Mouse (Mus musculus) layer of hippocampus, postnatal 25 days (tissue): ENCODE data around the gene Mpzl2. TPM values are rescaled to one million over a fixed set of nuclear protein-coding genes. Genes with fewer than 3 reads are reported as not detected.
"Not testable (repeated sequence)": the region's sequence is repeated elsewhere in the genome, so short reads cannot be mapped to it uniquely, and the experiment has no call there.

ENCODE experiments used
- DNase-seq, 2 experiments: peaks; one replicate each; pipeline ENCODE4 v3.0.0; 2022; ENCODE audit warnings: mixed read lengths in 2 of 2, low spot score in 1 of 2; ENCODE audit errors: extremely low spot score in 1 of 2
- total RNA-seq, 2 experiments: library from RNA; stranded (reverse); gene quantifications; 2 replicates each; pipeline ENCODE4 v1.2.3; 2021

The Mpzl2 gene
- total RNA-seq, 2 experiments from 2014 or later, result 0.75 to 0.79 TPM

DNA sequence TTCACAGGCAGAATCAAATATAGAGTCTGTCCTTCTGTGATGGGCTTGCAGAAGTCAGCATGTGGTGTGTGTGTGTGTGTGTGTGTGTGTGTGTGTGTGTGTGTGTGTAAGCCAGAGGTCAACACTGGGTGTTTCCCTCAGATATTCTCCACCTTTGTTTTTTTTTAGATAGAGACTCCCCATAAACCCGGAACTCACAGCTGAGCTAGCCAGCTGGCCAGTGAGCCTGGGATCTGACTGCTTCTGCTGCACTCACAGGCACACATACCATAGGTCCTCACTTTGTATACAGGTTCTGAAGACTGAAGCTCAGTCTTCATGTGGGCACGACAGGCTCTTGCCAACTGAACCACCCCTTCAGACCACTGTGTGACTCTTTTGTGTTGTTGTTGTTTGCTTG is 7.3 kb upstream of the Mpzl2 start:
- DNase-seq, result no peak

DNA sequence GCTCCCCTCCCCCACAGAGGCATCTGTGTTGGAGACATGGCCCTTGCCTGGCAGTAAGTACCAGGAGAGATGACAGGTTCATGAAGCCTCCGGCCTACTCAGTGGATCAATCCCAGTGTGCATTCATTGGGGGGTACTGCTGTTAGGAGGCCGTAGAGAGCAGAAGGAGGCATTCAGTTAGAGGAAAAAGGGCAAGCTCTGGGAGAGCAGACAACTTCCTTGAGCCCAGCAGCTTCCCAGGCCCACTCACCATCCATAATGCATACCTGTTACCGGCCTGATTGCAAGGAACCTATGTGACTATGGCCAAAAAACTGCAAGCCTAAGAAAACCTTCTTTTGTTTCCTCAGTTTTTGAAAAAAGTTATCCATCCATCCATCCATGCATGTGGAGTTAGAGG is 5.1 kb upstream of the Mpzl2 start:
- no peak for DNase-seq

GRCm38 (mm10) chr9:45037803-45038202 is 1.8 kb upstream of the Mpzl2 start:
- DNase-seq, result not testable (repeated sequence)

DNA sequence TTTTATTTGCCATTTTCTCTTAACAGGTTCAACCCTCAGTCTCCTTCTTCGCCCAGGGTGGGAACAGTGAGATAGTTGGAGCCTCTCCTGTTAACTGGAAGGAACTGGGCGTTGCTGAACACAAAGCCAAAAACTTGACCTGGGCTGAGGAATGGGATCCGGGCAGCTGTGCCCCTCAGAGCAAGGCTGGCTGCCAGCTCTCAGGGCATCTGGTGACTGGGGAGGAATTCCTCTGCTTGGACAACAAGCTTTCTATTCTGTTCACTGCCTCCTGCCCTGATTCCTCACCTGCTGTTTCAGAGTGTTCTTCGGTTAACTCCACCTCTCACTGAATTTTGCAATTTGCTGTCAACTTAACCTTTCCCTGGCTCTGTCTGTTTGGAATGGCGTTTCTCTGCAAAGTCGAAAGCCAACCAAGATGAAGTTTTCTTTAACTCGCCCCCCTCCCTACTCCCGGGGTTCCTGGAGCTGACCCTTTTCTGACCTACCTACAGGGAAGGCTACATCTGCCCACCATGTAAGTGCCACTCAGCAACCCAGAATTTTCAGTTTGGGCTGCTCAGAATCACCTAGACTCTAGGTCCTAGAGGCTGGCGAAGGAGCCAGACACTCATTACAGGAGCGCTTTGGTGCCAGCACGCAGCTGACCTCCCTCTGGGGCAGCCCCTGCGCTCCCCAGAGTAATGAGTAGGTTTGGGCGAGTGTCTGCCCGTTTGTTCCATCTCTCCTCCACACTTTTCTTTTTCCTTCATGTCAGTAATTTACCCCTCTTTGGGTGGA is 657 bp downstream of the Mpzl2 start:
- DNase-seq, result no peak

GRCm38 (mm10) chr9:45041131-45041838 is 1.7 kb downstream of the Mpzl2 start:
- DNase-seq, result no peak

DNA sequence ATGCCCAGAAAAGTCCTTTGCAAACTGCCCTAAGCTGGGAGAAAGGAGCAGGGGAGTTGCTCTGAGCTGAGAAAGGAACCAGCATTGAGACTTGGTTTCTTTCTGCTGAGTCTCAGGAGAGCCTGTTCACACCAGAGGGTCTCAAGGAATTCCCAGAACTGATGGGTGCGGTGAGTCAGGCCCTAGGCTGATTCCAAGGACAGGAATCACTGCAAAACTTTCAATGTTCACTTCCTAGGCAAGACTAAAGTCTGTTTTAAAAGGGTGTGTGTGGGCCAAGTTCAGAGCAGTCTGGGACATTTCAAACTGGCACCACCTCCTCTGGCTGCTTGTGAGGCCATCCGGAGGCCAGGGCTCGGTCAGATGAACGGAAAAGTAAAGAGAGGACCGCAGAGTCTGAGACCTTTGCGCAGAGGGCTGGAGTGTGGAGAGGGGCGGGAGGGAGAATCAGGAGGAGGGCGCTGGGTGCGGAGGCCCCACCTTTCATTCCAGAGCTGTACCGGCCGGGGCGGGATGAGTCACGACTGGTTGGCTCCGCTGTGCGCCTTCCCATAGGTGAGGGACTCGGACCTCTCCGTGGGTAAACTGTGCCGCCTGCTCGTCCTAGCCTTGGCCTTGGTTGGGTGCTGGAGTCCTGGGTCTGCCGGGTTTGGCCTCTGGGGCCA is 2.6 kb downstream of the Mpzl2 start:
- no peak for DNase-seq

DNA sequence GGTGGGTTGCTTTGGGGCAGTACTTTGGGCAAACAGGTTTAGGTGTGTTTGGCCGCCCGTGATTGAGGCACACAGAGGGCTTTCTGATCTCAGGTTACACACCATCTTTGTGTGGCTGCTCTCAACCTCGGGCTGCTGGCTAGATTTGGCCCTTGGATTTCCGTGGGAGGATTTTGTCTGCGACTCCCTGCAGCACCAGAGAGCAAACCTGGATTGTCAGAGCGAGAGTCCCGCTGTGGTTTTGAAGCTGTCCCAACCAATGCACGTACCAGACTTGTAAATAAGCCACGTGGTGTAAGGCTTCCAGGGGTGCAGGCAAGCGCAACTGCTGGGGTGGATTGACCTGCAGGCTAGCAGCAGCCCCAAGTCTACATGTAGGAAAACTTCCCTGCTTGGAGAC is 3.3 kb downstream of the Mpzl2 start:
- DNase-seq, result no peak

- no peak for DNase-seq
Observed at GRCm38 (mm10) chr9:45046973-45047372, 7.4 kb downstream of the Mpzl2 start.

DNA sequence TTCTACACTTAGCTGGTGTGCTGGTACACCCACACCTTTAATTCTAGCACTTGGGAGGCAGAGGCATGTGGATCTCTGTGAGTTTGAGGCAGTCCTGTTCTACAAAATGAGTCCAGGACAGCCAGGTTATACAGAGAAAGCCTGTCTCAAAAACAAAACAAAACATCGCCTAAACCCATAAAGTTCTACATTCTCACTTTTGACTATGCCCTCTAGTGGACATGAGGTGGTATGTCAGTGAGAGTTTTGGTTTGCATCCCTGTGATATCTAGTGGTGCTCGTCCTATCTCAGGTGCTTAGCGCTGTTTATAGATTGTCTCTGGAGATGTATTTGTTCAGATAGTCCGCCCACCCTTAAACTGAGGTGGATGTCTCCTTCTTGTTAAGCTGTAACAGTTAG is 8.9 kb downstream of the Mpzl2 start:
- no peak for DNase-seq

GRCm38 (mm10) chr9:45049731-45050130 is 10.1 kb downstream of the Mpzl2 start:
- no peak for DNase-seq

DNA sequence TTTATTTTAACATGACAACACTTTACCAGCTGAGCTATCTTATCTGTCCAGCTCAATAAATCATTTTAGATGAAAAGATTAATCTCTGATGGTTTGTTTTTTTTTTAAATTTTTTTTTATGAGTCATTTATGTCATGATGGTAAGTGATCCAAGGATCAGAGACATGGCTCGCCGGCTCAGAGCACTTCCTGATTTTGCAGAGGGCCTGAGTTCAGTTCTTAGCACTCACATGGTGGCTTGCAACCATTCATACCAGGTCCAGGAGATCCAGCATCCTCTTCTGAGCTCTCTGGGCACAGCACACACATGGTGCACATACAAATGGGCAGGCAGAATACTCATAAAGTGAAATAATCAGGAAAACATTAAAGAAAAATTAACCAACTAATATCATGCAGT is 10.7 kb downstream of the Mpzl2 start:
- no peak for DNase-seq

- peak; percentile 82 to 83 for DNase-seq
Observed at GRCm38 (mm10) chr9:45055082-45055713, 15.6 kb downstream of the Mpzl2 start, which contains the start of gene Mpzl3. Gene Mpzl3, plus strand, starts transcription at chr9:45055186.

DNA sequence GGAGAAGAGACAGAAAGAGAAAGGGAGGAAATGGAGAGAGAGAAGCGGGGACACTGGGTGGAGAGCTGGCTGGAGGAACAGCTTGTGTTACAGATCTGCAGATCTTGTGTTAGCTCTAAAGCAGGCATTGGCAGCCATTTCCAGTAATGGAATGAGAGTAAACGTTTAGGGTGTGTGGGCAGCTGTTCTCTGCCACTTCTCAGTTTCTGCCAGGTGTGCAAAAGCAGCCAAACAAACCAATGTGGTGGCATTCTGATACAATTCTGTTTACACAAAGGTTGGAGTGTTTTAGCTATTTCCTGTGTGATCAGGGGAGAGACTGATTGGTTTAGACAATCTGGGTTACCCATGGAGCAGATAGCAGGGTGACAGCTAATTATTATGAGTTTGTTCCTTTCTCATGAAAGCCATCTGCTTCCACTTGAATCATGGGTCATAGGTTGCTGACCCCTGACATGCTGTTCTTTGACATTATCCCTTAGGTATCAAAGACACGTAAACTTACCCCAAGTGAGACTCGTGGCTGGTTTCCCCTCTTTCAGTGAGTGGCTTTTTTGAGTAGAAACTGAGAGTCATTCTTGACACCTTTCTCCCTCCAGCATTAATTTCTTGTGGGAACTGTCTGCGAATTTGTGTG is 18.8 kb downstream of the Mpzl2 start:
- DNase-seq, result no peak

- no peak for DNase-seq
Observed at GRCm38 (mm10) chr9:45060151-45060550, 20.6 kb downstream of the Mpzl2 start.

GRCm38 (mm10) chr9:45062677-45063076 is 23.1 kb downstream of the Mpzl2 start:
- DNase-seq, result no peak

DNA sequence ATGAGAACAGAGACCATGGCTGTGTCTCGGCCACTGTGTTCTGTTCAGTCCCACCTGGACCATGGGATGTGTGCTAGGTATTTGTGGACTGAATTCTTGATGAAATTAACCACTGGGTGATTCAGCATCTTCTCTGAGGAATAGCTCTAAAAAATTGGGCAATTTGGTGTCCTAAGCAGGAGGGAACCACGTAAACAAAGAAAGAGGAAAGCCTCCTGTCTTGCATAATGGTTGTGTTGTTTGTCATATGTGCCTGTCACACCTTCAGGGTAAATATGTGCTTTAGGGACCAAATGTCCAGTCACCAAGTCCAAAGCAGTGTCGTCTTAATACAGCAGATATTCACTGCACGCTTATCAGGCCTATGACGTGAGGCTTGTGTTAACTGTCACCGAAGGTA is 24.8 kb downstream of the Mpzl2 start:
- DNase-seq, result no peak

DNA sequence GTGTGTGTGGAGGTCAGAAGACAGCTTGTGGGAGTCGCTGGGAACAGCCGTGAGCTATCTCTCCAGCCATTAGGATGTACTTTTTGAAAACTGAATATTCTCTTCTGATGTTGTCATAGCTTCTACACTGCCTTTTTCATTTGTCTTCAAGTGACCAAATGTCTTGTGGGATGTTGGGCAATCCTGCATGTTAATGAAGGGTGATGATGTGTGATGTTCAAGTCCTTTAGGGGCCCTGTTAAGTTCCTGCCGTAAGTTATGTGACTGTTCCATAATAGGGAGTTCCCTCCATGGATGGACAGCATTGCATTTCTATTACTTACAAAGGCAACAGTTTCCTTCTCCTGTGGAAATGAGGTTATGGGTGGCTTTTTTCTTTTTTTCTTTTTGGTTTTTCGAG is 27.1 kb downstream of the Mpzl2 start:
- DNase-seq, result no peak

- DNase-seq, result no peak
Observed at GRCm38 (mm10) chr9:45071800-45072199, 32.2 kb downstream of the Mpzl2 start.

GRCm38 (mm10) chr9:45077859-45078258 is 38.3 kb downstream of the Mpzl2 start:
- DNase-seq, result no peak

GRCm38 (mm10) chr9:45079011-45079410 is 39.4 kb downstream of the Mpzl2 start, which contains the start of gene Jaml:
Gene Jaml, plus strand, starts transcription at chr9:45079183.
- DNase-seq, result no peak
